Mouse (Mus musculus): ENCODE measurements around the gene Mrps10. TPM values are rescaled to one million over a fixed set of nuclear protein-coding genes. Genes with fewer than 3 reads are reported as not detected.
A peak's percentile ranks its signal among the peaks of the same experiment; 100 is the strongest.

The Mrps10 gene
- total and polyA plus RNA-seq, 2 experiments from 2014 or later = 42.4 to 75.0 TPM

GRCm38 (mm10) chr17:47424186-47424585 is 55.5 kb downstream of the Mrps10 start:
- no peaks in the 10 kb centered on the region for H3K4me1 ChIP-seq (ENCODE audit: insufficient read depth)
- H3K9ac ChIP-seq = no peak overlapping the region
- H3K27me3 ChIP-seq (ENCODE audit: insufficient read depth, low read length) = no peaks in the 10 kb centered on the region
- H3K9me3 ChIP-seq (ENCODE audit: low read length) = no peaks in the 10 kb centered on the region
- DNase-seq = no peak
- ATAC-seq = no peak
- no peak for TF ChIP-seq CTCF (IDR thresholded peaks at IDR 0.05; ENCODE audit: low read depth)
- no peaks in the 10 kb centered on the region for H3K36me3 ChIP-seq (ENCODE audit: insufficient read depth)
- H3K27ac ChIP-seq (ENCODE audit: low read depth, low read length) = no peak overlapping the region
- H3K4me2 ChIP-seq (ENCODE audit: low read depth) = no peak overlapping the region
- H3K4me3 ChIP-seq (ENCODE audit: low read depth, low read length) = no peak overlapping the region
- WGBS = 64% methylated on average over 6 of the region's 6 CpGs

GRCm38 (mm10) chr17:47427316-47427715 is 58.6 kb downstream of the Mrps10 start:
- DNase-seq (no peak), ATAC-seq (no peak)
- Histone ChIP-seq H3K4me2 (ENCODE audit: low read depth) (no peak overlapping the region), H3K4me3 (ENCODE audit: low read depth, low read length) (no peak overlapping the region), H3K9me3 (ENCODE audit: low read length) (no peaks in the 10 kb centered on the region), H3K27me3 (ENCODE audit: insufficient read depth, low read length) (no peaks in the 10 kb centered on the region; the same call in 1 of the 2 replicates), H3K9ac (no peak overlapping the region), H3K4me1 (ENCODE audit: insufficient read depth) (no peaks in the 10 kb centered on the region), H3K36me3 (ENCODE audit: insufficient read depth) (no peaks in the 10 kb centered on the region), H3K27ac (ENCODE audit: low read depth, low read length) (no peak overlapping the region)
- TF ChIP-seq CTCF (IDR thresholded peaks at IDR 0.05; ENCODE audit: low read depth) = peak; percentile 26; the same call in 1 of the 2 replicates
- WGBS = 78% methylated on average over 6 of the region's 6 CpGs

- peak; percentile 54 for TF ChIP-seq CTCF (IDR thresholded peaks at IDR 0.05; ENCODE audit: low read depth)
- no peaks in the 10 kb centered on the region for H3K4me1 ChIP-seq (ENCODE audit: insufficient read depth)
- no peaks in the 10 kb centered on the region for H3K36me3 ChIP-seq (ENCODE audit: insufficient read depth)
- ATAC-seq = peak; percentile 66
- H3K9me3 ChIP-seq (ENCODE audit: low read length) = no peaks in the 10 kb centered on the region
- no peak overlapping the region for H3K4me3 ChIP-seq (ENCODE audit: low read depth, low read length)
- H3K4me2 ChIP-seq (ENCODE audit: low read depth) = no peak overlapping the region
- no peak overlapping the region for H3K9ac ChIP-seq
- 4% methylated on average over 8 of the region's 8 CpGs for WGBS
- H3K27ac ChIP-seq (ENCODE audit: low read depth, low read length) = no peak overlapping the region
- no peaks in the 10 kb centered on the region; the same call in 1 of the 2 replicates for H3K27me3 ChIP-seq (ENCODE audit: insufficient read depth, low read length)
- DNase-seq = peak; percentile 19
These were observed 60.2 kb downstream of the Mrps10 start for GRCm38 (mm10) chr17:47428831-47429304.

GRCm38 (mm10) chr17:47430815-47431214 is 62.1 kb downstream of the Mrps10 start:
- 74% methylated on average over 5 of the region's 5 CpGs for WGBS
- DNase-seq = no peak
- Histone ChIP-seq H3K9ac (no peak overlapping the region), H3K9me3 (ENCODE audit: low read length) (no peaks in the 10 kb centered on the region), H3K4me1 (ENCODE audit: insufficient read depth) (no peaks in the 10 kb centered on the region), H3K4me2 (ENCODE audit: low read depth) (no peak overlapping the region), H3K27me3 (ENCODE audit: insufficient read depth, low read length) (peaks cover 1% of the 10 kb centered on the region; the same call in 1 of the 2 replicates), H3K4me3 (ENCODE audit: low read depth, low read length) (no peak overlapping the region), H3K27ac (ENCODE audit: low read depth, low read length) (no peak overlapping the region), H3K36me3 (ENCODE audit: insufficient read depth) (no peaks in the 10 kb centered on the region)
- ATAC-seq = no peak
- peak; percentile 39 for TF ChIP-seq CTCF (IDR thresholded peaks at IDR 0.05; ENCODE audit: low read depth)

Other genes starting within 250 kb of the Mrps10 start
- 0.15 and 0.33 TPM in 2 replicates for gene Guca1b, start 16.5 kb downstream of the Mrps10 start, total RNA-seq (2014; rRNA removed)
- gene Guca1b, start 16.5 kb downstream of the Mrps10 start, polyA plus RNA-seq (2015; fragmentation: Nextera tagmentation; extraction: Ambion mirVana) = 0.18 TPM in 1 of 2 replicates, not detected in the other
- gene Guca1a, start 31.7 kb downstream of the Mrps10 start, total RNA-seq (2014; rRNA removed) = 0.23 TPM in 1 of 2 replicates, not detected in the other
- 0.33 and 0.59 TPM in 2 replicates for gene Guca1a, start 31.7 kb downstream of the Mrps10 start, polyA plus RNA-seq (2015; fragmentation: Nextera tagmentation; extraction: Ambion mirVana)
- 0.05 and 0.08 TPM in 2 replicates for gene AI661453, start 67.7 kb downstream of the Mrps10 start, total RNA-seq (2014; rRNA removed)
- gene AI661453, start 67.7 kb downstream of the Mrps10 start, polyA plus RNA-seq (2015; fragmentation: Nextera tagmentation; extraction: Ambion mirVana) = 0.22 TPM in 1 of 2 replicates, not detected in the other
- 0.14 and 0.31 TPM in 2 replicates for gene 1700001C19Rik, start 68.5 kb downstream of the Mrps10 start, total RNA-seq (2014; rRNA removed)
- gene 1700001C19Rik, start 68.5 kb downstream of the Mrps10 start, polyA plus RNA-seq (2015; fragmentation: Nextera tagmentation; extraction: Ambion mirVana) = 0.33 and 0.35 TPM in 2 replicates
- gene Taf8, start 133.4 kb downstream of the Mrps10 start, total RNA-seq (2014; rRNA removed) = 17.4 and 17.9 TPM in 2 replicates
- 8.8 and 10.8 TPM in 2 replicates for gene Taf8, start 133.4 kb downstream of the Mrps10 start, polyA plus RNA-seq (2015; fragmentation: Nextera tagmentation; extraction: Ambion mirVana)
- gene Ccnd3, start 136.2 kb downstream of the Mrps10 start, total RNA-seq (2014; rRNA removed) = 26.3 and 42.6 TPM in 2 replicates
- gene Ccnd3, start 136.2 kb downstream of the Mrps10 start, polyA plus RNA-seq (2015; fragmentation: Nextera tagmentation; extraction: Ambion mirVana) = 54.0 and 59.6 TPM in 2 replicates
- gene Bysl, start 242.6 kb downstream of the Mrps10 start, total RNA-seq (2014; rRNA removed) = 21.9 and 23.7 TPM in 2 replicates
- 32.0 and 35.4 TPM in 2 replicates for gene Bysl, start 242.6 kb downstream of the Mrps10 start, polyA plus RNA-seq (2015; fragmentation: Nextera tagmentation; extraction: Ambion mirVana)
- gene Med20, start 242.7 kb downstream of the Mrps10 start, total RNA-seq (2014; rRNA removed) = 31.5 and 37.0 TPM in 2 replicates
- gene Med20, start 242.7 kb downstream of the Mrps10 start, polyA plus RNA-seq (2015; fragmentation: Nextera tagmentation; extraction: Ambion mirVana) = 27.9 and 30.2 TPM in 2 replicates
- 4.7 and 10.6 TPM in 2 replicates for gene Gm20517, start 242.7 kb downstream of the Mrps10 start, total RNA-seq (2014; rRNA removed)
- 1.4 and 2.1 TPM in 2 replicates for gene Gm20517, start 242.7 kb downstream of the Mrps10 start, polyA plus RNA-seq (2015; fragmentation: Nextera tagmentation; extraction: Ambion mirVana)